Mouse (Mus musculus): ENCODE data around the gene Nlgn2.

GRCm38 (mm10) chr11:69846738-69847688, 9.4 kb upstream of the Nlgn2 start:
- TF ChIP-seq POLR2A (IDR thresholded peaks at IDR 0.05; ENCODE audit: control insufficient read depth, low read depth, low read length), result no peak
- no peak for TF ChIP-seq CTCF (IDR thresholded peaks at IDR 0.05; ENCODE audit: control insufficient read depth, insufficient read depth, insufficient replicate concordance, low read depth, low read length)
